Comparison of ENCODE assay signal across 28 mouse cellular contexts in the genomic region with DNA sequence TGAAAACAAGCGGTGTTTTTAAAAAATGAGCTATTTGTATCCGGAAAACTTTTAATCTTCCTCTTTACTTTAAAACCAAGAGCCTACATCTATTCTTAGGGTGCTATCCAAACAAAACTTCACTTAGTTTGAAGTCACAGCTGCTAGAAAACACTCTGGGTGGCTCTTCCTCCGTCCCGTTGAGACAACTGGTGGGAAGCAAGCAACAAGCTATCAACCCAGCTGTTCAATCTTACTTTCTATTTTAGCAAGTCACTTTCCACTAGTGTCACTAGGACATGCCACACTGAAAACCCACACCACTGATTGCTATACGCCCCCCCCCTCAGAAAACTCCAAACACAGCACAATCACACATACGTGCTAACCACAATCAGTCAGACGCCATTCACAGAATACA. TPM values are rescaled to one million over a fixed set of nuclear protein-coding genes. Genes with fewer than 3 reads are reported as not detected.
A peak's percentile ranks its signal among the peaks of the same experiment; 100 is the strongest.
DNase-seq lines count a peak whose midpoint lies in the region; ATAC-seq and TF ChIP-seq lines count a peak whose summit lies in the region.
"Had no signal": no experiment of that assay in that cellular context is flagged by ENCODE, and none has a peak within 500 bp of the region (broad histone marks: within the 10 kb centered on the region; RNA-seq: fewer than 3 reads in every experiment).

No protein-coding gene starts in this region.

- no peak overlapping the region for H3K4me2 ChIP-seq in limb, embryonic 14.5 days (replicated peaks; ENCODE audit: low read depth, low read length, severe bottlenecking)
- H3K4me2 ChIP-seq in stomach, embryonic 16.5 days (ENCODE audit: low read depth, low read length), result no peak overlapping the region
- H3K4me2 ChIP-seq in midbrain, embryonic 15.5 days, result no peak overlapping the region
- H3K4me2 ChIP-seq: embryonic facial prominence, embryonic 13.5 days; forebrain, embryonic 13.5 days; heart, embryonic 13.5 days; hindbrain, embryonic 12.5 days; hindbrain, embryonic 15.5 days had no signal

- no peaks in the 10 kb centered on the region for H3K4me1 ChIP-seq in limb, embryonic 14.5 days (ENCODE audit: control insufficient read depth, insufficient read depth, low read length)
- H3K4me1 ChIP-seq in limb, embryonic 10.5 days, result no peaks in the 10 kb centered on the region
- H3K4me1 ChIP-seq in stomach, embryonic 16.5 days (ENCODE audit: control insufficient read depth, insufficient read depth, low read length), result no peaks in the 10 kb centered on the region
- H3K4me1 ChIP-seq in midbrain, embryonic 15.5 days, result no peaks in the 10 kb centered on the region
- H3K4me1 ChIP-seq: embryonic facial prominence, embryonic 13.5 days; forebrain, embryonic 10.5 days; forebrain, embryonic 13.5 days; heart, embryonic 10.5 days; hindbrain, embryonic 12.5 days; hindbrain, embryonic 15.5 days had no signal

- 93% methylated on average over 7 of the region's 7 CpGs for WGBS in limb, embryonic 14.5 days
- 91% methylated on average over 7 of the region's 7 CpGs for WGBS in limb, embryonic 10.5 days
- WGBS in stomach, embryonic 16.5 days, result 73% methylated on average over 7 of the region's 7 CpGs
- WGBS in midbrain, embryonic 15.5 days, result 94% methylated on average over 7 of the region's 7 CpGs

- no peaks in the 10 kb centered on the region for H3K9me3 ChIP-seq in limb, embryonic 14.5 days (ENCODE audit: control insufficient read depth, low read length)
- H3K9me3 ChIP-seq in limb, embryonic 10.5 days (replicated peaks), result no peaks in the 10 kb centered on the region
- H3K9me3 ChIP-seq in stomach, embryonic 16.5 days (replicated peaks; ENCODE audit: control insufficient read depth, low read length), result no peaks in the 10 kb centered on the region
- H3K9me3 ChIP-seq in midbrain, embryonic 15.5 days, result no peaks in the 10 kb centered on the region
- H3K9me3 ChIP-seq: embryonic facial prominence, embryonic 13.5 days; forebrain, embryonic 10.5 days; forebrain, embryonic 13.5 days; heart, embryonic 10.5 days; heart, embryonic 13.5 days; hindbrain, embryonic 12.5 days; hindbrain, embryonic 15.5 days had no signal

- H3K27me3 ChIP-seq in limb, embryonic 14.5 days (ENCODE audit: control insufficient read depth, insufficient read depth, low read length), result no peaks in the 10 kb centered on the region
- no peaks in the 10 kb centered on the region for H3K27me3 ChIP-seq in limb, embryonic 10.5 days (ENCODE audit: low read depth, poor library complexity, severe bottlenecking)
- no peaks in the 10 kb centered on the region for H3K27me3 ChIP-seq in stomach, embryonic 16.5 days (ENCODE audit: control insufficient read depth, insufficient read depth, low read length)
- H3K27me3 ChIP-seq in midbrain, embryonic 15.5 days (replicated peaks), result no peaks in the 10 kb centered on the region
- H3K27me3 ChIP-seq: CH12.LX; embryonic facial prominence, embryonic 13.5 days; forebrain, embryonic 13.5 days; heart, embryonic 13.5 days; hindbrain, embryonic 12.5 days; hindbrain, embryonic 15.5 days; Patski had no signal

- no peak for TF ChIP-seq POLR2A in limb, embryonic 14.5 days (IDR thresholded peaks at IDR 0.05; ENCODE audit: borderline replicate concordance, extremely low read depth, insufficient read depth, insufficient read length)

- ATAC-seq in frontal cortex, adult (ENCODE audit: low TSS enrichment), result peak; percentile 13; the same call in 1 of the 2 replicates
- peak; percentile 41; the same call in 1 of the 2 replicates for ATAC-seq in limb, embryonic 14.5 days (ENCODE audit: low FRiP score, low read depth)
- no peak for ATAC-seq in stomach, embryonic 16.5 days (ENCODE audit: insufficient read depth, low FRiP score)
- ATAC-seq in midbrain, embryonic 15.5 days (replicated peaks), result no peak
- ATAC-seq: forebrain, embryonic 13.5 days; forebrain, embryonic 16.5 days; Patski had no signal

- DNase-seq in frontal cortex, postnatal 36 days (ENCODE audit: low spot score in 2 of 2), result no peak
- no peak for DNase-seq in limb, embryonic 14.5 days (ENCODE audit: low spot score)
- DNase-seq in limb, embryonic 10.5 days (ENCODE audit: low spot score), result no peak
- DNase-seq in brain, adult 2 months (ENCODE audit: low read depth, low spot score), result peak; percentile 24
- DNase-seq: adrenal gland, postnatal 10 days; adrenal gland, postnatal 36 days; B cell, adult 2 months; cerebellum, adult 11 months; cerebellum, adult 2 months; cerebellum, adult 9-11 months; cerebellum, postnatal 25 days; gastrocnemius, postnatal 14 days; heart, adult 2 months; heart, postnatal 14 days had no signal

- no peak overlapping the region for H3K9ac ChIP-seq in limb, embryonic 14.5 days (ENCODE audit: low read depth, low read length, severe bottlenecking)
- H3K9ac ChIP-seq in stomach, embryonic 16.5 days (ENCODE audit: low read length), result no peak overlapping the region
- no peak overlapping the region for H3K9ac ChIP-seq in midbrain, embryonic 15.5 days
- H3K9ac ChIP-seq: embryonic facial prominence, embryonic 13.5 days; forebrain, embryonic 13.5 days; heart, embryonic 13.5 days; hindbrain, embryonic 12.5 days; hindbrain, embryonic 15.5 days had no signal

- H3K4me3 ChIP-seq in limb, embryonic 14.5 days (replicated peaks; ENCODE audit: low read length), result no peak overlapping the region
- no peak overlapping the region for H3K4me3 ChIP-seq in limb, embryonic 10.5 days
- H3K4me3 ChIP-seq in stomach, embryonic 16.5 days (replicated peaks; ENCODE audit: low read length), result no peak overlapping the region
- H3K4me3 ChIP-seq in midbrain, embryonic 15.5 days, result no peak overlapping the region
- H3K4me3 ChIP-seq: embryonic facial prominence, embryonic 13.5 days; forebrain, embryonic 10.5 days; forebrain, embryonic 13.5 days; heart, adult 2 months; heart, embryonic 10.5 days; heart, embryonic 13.5 days; hindbrain, embryonic 12.5 days; hindbrain, embryonic 15.5 days had no signal

- H3K36me3 ChIP-seq in limb, embryonic 14.5 days (ENCODE audit: control insufficient read depth, insufficient read depth, low read length), result no peaks in the 10 kb centered on the region
- H3K36me3 ChIP-seq in limb, embryonic 10.5 days, result no peaks in the 10 kb centered on the region
- no peaks in the 10 kb centered on the region for H3K36me3 ChIP-seq in stomach, embryonic 16.5 days (ENCODE audit: control insufficient read depth, insufficient read depth, low read length)
- H3K36me3 ChIP-seq in midbrain, embryonic 15.5 days (replicated peaks), result no peaks in the 10 kb centered on the region
- H3K36me3 ChIP-seq: forebrain, embryonic 10.5 days; G1E; heart, embryonic 10.5 days; hindbrain, embryonic 12.5 days; hindbrain, embryonic 15.5 days had no signal

- no peak overlapping the region for H3K27ac ChIP-seq in limb, embryonic 14.5 days (replicated peaks; ENCODE audit: low read depth, low read length)
- H3K27ac ChIP-seq in limb, embryonic 10.5 days, result no peak overlapping the region
- 0 out of 2 replicates have a peak overlapping the region, but pooled peaks have one; percentile 19 for H3K27ac ChIP-seq in stomach, embryonic 16.5 days (ENCODE audit: low read length)
- H3K27ac ChIP-seq in midbrain, embryonic 15.5 days, result no peak overlapping the region
- H3K27ac ChIP-seq: embryonic facial prominence, embryonic 13.5 days; forebrain, embryonic 10.5 days; forebrain, embryonic 13.5 days; heart, adult 2 months; heart, embryonic 10.5 days; heart, embryonic 13.5 days; hindbrain, embryonic 12.5 days; hindbrain, embryonic 15.5 days had no signal

RNA-seq across cellular contexts. Expression of a gene that starts 55.7 kb away (rescaled TPM):
- 54.2 and 57.9 TPM in 2 replicates for polyA plus RNA-seq in limb, embryonic 14.5 days (2012; rRNA removed)
- 34.5 and 34.6 TPM in 2 replicates for polyA plus RNA-seq in limb, embryonic 14.5 days (2014; fragmentation: Nextera tagmentation; extraction: Ambion mirVana)
- 8.3 and 10.7 TPM in 2 replicates for polyA plus RNA-seq in limb, embryonic 10.5 days (2016; fragmentation: Nextera tagmentation; extraction: Ambion mirVana)
- polyA plus RNA-seq in stomach, embryonic 16.5 days (2015; fragmentation: Nextera tagmentation; extraction: Ambion mirVana), result 15.5 and 16.2 TPM in 2 replicates
- 7.5 and 7.9 TPM in 2 replicates for polyA plus RNA-seq in midbrain, embryonic 15.5 days (2015; fragmentation: Nextera tagmentation; extraction: Ambion mirVana)
- polyA plus RNA-seq: G1E had no signal

Comparison
In these comparisons a context has a peak if more than half of its experiments do, and no peak if none do; other contexts are left out.
1. ATAC-seq: peak in frontal cortex, adult (single experiment) and limb, embryonic 14.5 days (single experiment); none in stomach, embryonic 16.5 days (single experiment) and midbrain, embryonic 15.5 days (single experiment).